Mouse (Mus musculus): Measurements from ENCODE around the gene Rbms1. TPM values are rescaled to one million over a fixed set of nuclear protein-coding genes. Genes with fewer than 3 reads are reported as not detected.

The Rbms1 gene
- total RNA-seq, 1 experiment from 2014 or later, result 18.5 TPM

GRCm38 (mm10) chr2:60795861-60796260 lies 167.1 kb downstream of the Rbms1 start:
- 0 out of 2 replicates have a peak, but pooled peaks have one; percentile 11 for ATAC-seq (replicated peaks; ENCODE audit: low read depth, poor library complexity, severe bottlenecking)

- ATAC-seq (replicated peaks; ENCODE audit: low read depth, poor library complexity, severe bottlenecking), result no peak
Measured at GRCm38 (mm10) chr2:60792506-60792905, 170.5 kb downstream of the Rbms1 start.

- no peak for ATAC-seq (replicated peaks; ENCODE audit: low read depth, poor library complexity, severe bottlenecking)
Measured at GRCm38 (mm10) chr2:60789126-60789525, 173.9 kb downstream of the Rbms1 start.

- ATAC-seq (replicated peaks; ENCODE audit: low read depth, poor library complexity, severe bottlenecking), result no peak
Measured at GRCm38 (mm10) chr2:60788173-60788908, 174.7 kb downstream of the Rbms1 start.

- ATAC-seq (replicated peaks; ENCODE audit: low read depth, poor library complexity, severe bottlenecking), result no peak
Measured at GRCm38 (mm10) chr2:60787088-60787487, 175.9 kb downstream of the Rbms1 start.

- ATAC-seq (replicated peaks; ENCODE audit: low read depth, poor library complexity, severe bottlenecking), result no peak
Measured at GRCm38 (mm10) chr2:60786289-60786688, 176.7 kb downstream of the Rbms1 start.

GRCm38 (mm10) chr2:60774501-60774900 lies 188.5 kb downstream of the Rbms1 start:
- ATAC-seq (replicated peaks; ENCODE audit: low read depth, poor library complexity, severe bottlenecking), result peak; percentile 96

GRCm38 (mm10) chr2:60773592-60773991 lies 189.4 kb downstream of the Rbms1 start:
- no peak for ATAC-seq (replicated peaks; ENCODE audit: low read depth, poor library complexity, severe bottlenecking)

- ATAC-seq (replicated peaks; ENCODE audit: low read depth, poor library complexity, severe bottlenecking), result no peak
Measured at GRCm38 (mm10) chr2:60766420-60766819, 196.6 kb downstream of the Rbms1 start.

GRCm38 (mm10) chr2:60756218-60756617 lies 206.8 kb downstream of the Rbms1 start:
- no peak for ATAC-seq (replicated peaks; ENCODE audit: low read depth, poor library complexity, severe bottlenecking)

- no peak for ATAC-seq (replicated peaks; ENCODE audit: low read depth, poor library complexity, severe bottlenecking)
Measured at GRCm38 (mm10) chr2:60755101-60755500, 207.9 kb downstream of the Rbms1 start.

GRCm38 (mm10) chr2:60751274-60751673 lies 211.7 kb downstream of the Rbms1 start:
- ATAC-seq (replicated peaks; ENCODE audit: low read depth, poor library complexity, severe bottlenecking), result no peak

- no peak for ATAC-seq (replicated peaks; ENCODE audit: low read depth, poor library complexity, severe bottlenecking)
Measured at GRCm38 (mm10) chr2:60750591-60750990, 212.4 kb downstream of the Rbms1 start.

- no peak for ATAC-seq (replicated peaks; ENCODE audit: low read depth, poor library complexity, severe bottlenecking)
Measured at GRCm38 (mm10) chr2:60748585-60748984, 214.4 kb downstream of the Rbms1 start.

GRCm38 (mm10) chr2:60747590-60747989 lies 215.4 kb downstream of the Rbms1 start:
- ATAC-seq (replicated peaks; ENCODE audit: low read depth, poor library complexity, severe bottlenecking), result no peak

GRCm38 (mm10) chr2:60744674-60745073 lies 218.3 kb downstream of the Rbms1 start:
- no peak for ATAC-seq (replicated peaks; ENCODE audit: low read depth, poor library complexity, severe bottlenecking)

GRCm38 (mm10) chr2:60739389-60740137 lies 223.4 kb downstream of the Rbms1 start:
- ATAC-seq (replicated peaks; ENCODE audit: low read depth, poor library complexity, severe bottlenecking), result peak; percentile 89

- ATAC-seq (replicated peaks; ENCODE audit: low read depth, poor library complexity, severe bottlenecking), result no peak
Measured at GRCm38 (mm10) chr2:60730929-60731328, 232.1 kb downstream of the Rbms1 start.

- ATAC-seq (replicated peaks; ENCODE audit: low read depth, poor library complexity, severe bottlenecking), result no peak
Measured at GRCm38 (mm10) chr2:60730024-60730423, 233.0 kb downstream of the Rbms1 start.

GRCm38 (mm10) chr2:60728902-60729585 lies 233.9 kb downstream of the Rbms1 start:
- ATAC-seq (replicated peaks; ENCODE audit: low read depth, poor library complexity, severe bottlenecking), result no peak

- no peak for ATAC-seq (replicated peaks; ENCODE audit: low read depth, poor library complexity, severe bottlenecking)
Measured at GRCm38 (mm10) chr2:60724660-60725059, 238.3 kb downstream of the Rbms1 start.

Data from common myeloid progenitor, adult 5-6 weeks (primary cell).